Comparison of ENCODE assay signal across 9 mouse cellular contexts in the genomic region with DNA sequence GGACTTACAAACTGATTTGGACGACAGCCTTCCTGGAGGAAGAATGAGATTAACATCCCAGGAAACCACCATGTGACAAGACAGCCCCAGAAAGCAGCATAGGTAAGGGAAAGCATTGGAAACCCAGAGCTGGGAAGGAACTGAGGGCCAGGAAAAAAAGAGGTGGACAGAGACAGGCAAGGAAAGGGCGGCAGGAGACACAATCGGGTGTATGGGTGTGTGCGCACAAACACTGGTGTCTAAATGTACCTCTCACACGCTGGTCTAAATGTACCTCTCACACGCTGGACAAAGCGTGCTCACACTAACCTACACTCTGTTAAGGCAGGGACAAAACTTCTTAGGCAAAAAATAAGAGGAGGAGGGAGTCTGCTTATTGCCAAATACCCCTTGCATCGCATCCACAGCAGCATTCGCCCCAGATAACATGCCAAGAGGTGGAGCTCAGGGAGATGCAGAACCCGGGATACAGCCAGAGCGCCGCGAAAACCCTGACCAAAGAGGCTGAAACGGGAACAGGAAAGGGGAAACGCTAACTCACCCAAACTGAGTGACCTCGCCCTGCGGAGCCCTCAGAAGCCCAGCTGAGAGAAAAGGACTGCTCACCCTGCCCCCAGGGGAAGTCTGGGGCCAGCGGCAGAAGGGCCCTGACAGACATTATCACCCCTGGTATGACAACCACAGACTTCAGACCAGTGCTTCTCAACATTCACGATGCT. TPM values are rescaled to one million over a fixed set of nuclear protein-coding genes. Genes with fewer than 3 reads are reported as not detected.
A peak's percentile ranks its signal among the peaks of the same experiment; 100 is the strongest.
DNase-seq lines count a peak whose midpoint lies in the region; ATAC-seq and TF ChIP-seq lines count a peak whose summit lies in the region.
"Had no signal": no experiment of that assay in that cellular context is flagged by ENCODE, and none has a peak within 500 bp of the region (broad histone marks: within the 10 kb centered on the region; RNA-seq: fewer than 3 reads in every experiment).

No protein-coding gene starts in this region.

- no peaks in the 10 kb centered on the region for H3K9me3 ChIP-seq in heart, embryonic 13.5 days
- H3K9me3 ChIP-seq in liver, embryonic 12.5 days (replicated peaks) = no peaks in the 10 kb centered on the region

- no peak for TF ChIP-seq CTCF in kidney, adult 2 months (conservative IDR thresholded peaks at IDR 0.05; ENCODE audit: insufficient read depth, insufficient read length, low read depth, low read length)

- no peak for TF ChIP-seq POLR2A in kidney, adult 2 months (IDR thresholded peaks at IDR 0.05; ENCODE audit: low read depth, low read length)

- H3K4me2 ChIP-seq in heart, embryonic 13.5 days = peak overlapping the region; percentile 78
- H3K4me2 ChIP-seq in liver, embryonic 12.5 days = peak overlapping the region; percentile 96

- DNase-seq in kidney, adult 2 months = peak; percentile 30
- DNase-seq in kidney, postnatal 4 days = no peak
- no peak for DNase-seq in embryo, embryonic 10 days (ENCODE audit: low spot score)
- no peak for DNase-seq in spleen, postnatal 14 days (ENCODE audit: low spot score in 2 of 2)

- ATAC-seq in heart, embryonic 13.5 days (ENCODE audit: extremely low read depth, insufficient number of reproducible peaks, low FRiP score, low TSS enrichment) = no peak
- no peak for ATAC-seq in liver, embryonic 12.5 days
- ATAC-seq in neutrophil, adult 5-6 weeks (ENCODE audit: extremely low read depth, insufficient number of reproducible peaks, low FRiP score, poor library complexity, severe bottlenecking) = peak; percentile 10; the same call in 1 of the 2 replicates

- no peaks in the 10 kb centered on the region for H3K27me3 ChIP-seq in kidney, adult 2 months (replicated peaks; ENCODE audit: control insufficient read depth, insufficient read depth, low read length)
- no peaks in the 10 kb centered on the region for H3K27me3 ChIP-seq in heart, embryonic 13.5 days (replicated peaks)
- H3K27me3 ChIP-seq in liver, embryonic 12.5 days (replicated peaks) = no peaks in the 10 kb centered on the region

- 77% methylated on average over 19 of the region's 19 CpGs for WGBS in kidney, adult 2 months
- WGBS in heart, embryonic 13.5 days = 76% methylated on average over 19 of the region's 19 CpGs
- 45% methylated on average over 19 of the region's 19 CpGs for WGBS in liver, embryonic 12.5 days (ENCODE audit: insufficient replicate concordance)

- peaks cover 32% of the 10 kb centered on the region for H3K4me1 ChIP-seq in kidney, adult 2 months (ENCODE audit: control insufficient read depth, insufficient read depth, low read length)
- H3K4me1 ChIP-seq in brown adipose tissue, adult 24 weeks (ENCODE audit: control insufficient read depth, insufficient read depth, insufficient read length, low read length) = peaks cover 16% of the 10 kb centered on the region
- peaks cover 47% of the 10 kb centered on the region for H3K4me1 ChIP-seq in heart, embryonic 13.5 days
- H3K4me1 ChIP-seq in liver, embryonic 12.5 days = peaks cover 69% of the 10 kb centered on the region

- H3K36me3 ChIP-seq in kidney, adult 2 months (ENCODE audit: control insufficient read depth, insufficient read depth, low read length) = peaks cover 5% of the 10 kb centered on the region; the same call in 1 of the 2 replicates
- peaks cover 48% of the 10 kb centered on the region for H3K36me3 ChIP-seq in heart, embryonic 13.5 days
- H3K36me3 ChIP-seq in liver, embryonic 12.5 days = peaks cover 53% of the 10 kb centered on the region

- H3K4me3 ChIP-seq in kidney, adult 2 months (ENCODE audit: insufficient read depth, low read depth, low read length) = peak overlapping the region; percentile 25
- peak overlapping the region; percentile 97 for H3K4me3 ChIP-seq in brown adipose tissue, adult 24 weeks (ENCODE audit: insufficient read depth, low read depth, low read length)
- H3K4me3 ChIP-seq in heart, embryonic 13.5 days = peak overlapping the region; percentile 97
- peak overlapping the region; percentile 80 for H3K4me3 ChIP-seq in liver, embryonic 12.5 days

- peak overlapping the region; percentile 94 for H3K9ac ChIP-seq in heart, embryonic 13.5 days
- peak overlapping the region; percentile 91 for H3K9ac ChIP-seq in liver, embryonic 12.5 days

- peak overlapping the region; percentile 63; the same call in 1 of the 2 replicates for H3K27ac ChIP-seq in kidney, adult 2 months (ENCODE audit: insufficient read depth, low read depth, low read length)
- peak overlapping the region; percentile 48 for H3K27ac ChIP-seq in brown adipose tissue, adult 24 weeks (replicated peaks; ENCODE audit: low read depth, low read length)
- peak overlapping the region; percentile 65 for H3K27ac ChIP-seq in heart, embryonic 13.5 days (replicated peaks)
- peak overlapping the region; percentile 83 for H3K27ac ChIP-seq in liver, embryonic 12.5 days

RNA-seq across cellular contexts. Expression of a gene that starts 0.6 kb away (rescaled TPM):
- 955 and 1,014 TPM in 2 replicates for polyA plus RNA-seq in kidney, adult 2 months (2012; rRNA removed)
- polyA plus RNA-seq in brown adipose tissue, adult 24 weeks (2012; ENCODE audit: insufficient read depth, insufficient read length, missing spikeins) = 445 and 504 TPM in 2 replicates
- 630 and 695 TPM in 2 replicates for polyA plus RNA-seq in heart, embryonic 13.5 days (2015; fragmentation: Nextera tagmentation; extraction: Ambion mirVana)
- 892 and 939 TPM in 2 replicates for polyA plus RNA-seq in liver, embryonic 12.5 days (2016; fragmentation: Nextera tagmentation; extraction: Ambion mirVana)
- 797 and 936 TPM in 2 replicates for total RNA-seq in neutrophil, adult 5-6 weeks (2017)

RNA-seq across cellular contexts. Expression of a gene that starts 1.9 kb away (rescaled TPM):
- polyA plus RNA-seq in kidney, adult 2 months (2012; rRNA removed) = 57.2 and 68.3 TPM in 2 replicates
- polyA plus RNA-seq in brown adipose tissue, adult 24 weeks (2012; ENCODE audit: insufficient read depth, insufficient read length, missing spikeins) = 9.2 and 9.9 TPM in 2 replicates
- polyA plus RNA-seq in heart, embryonic 13.5 days (2015; fragmentation: Nextera tagmentation; extraction: Ambion mirVana) = 16.7 and 17.5 TPM in 2 replicates
- 14.8 and 16.1 TPM in 2 replicates for polyA plus RNA-seq in liver, embryonic 12.5 days (2016; fragmentation: Nextera tagmentation; extraction: Ambion mirVana)
- total RNA-seq in neutrophil, adult 5-6 weeks (2017) = 25.5 and 27.4 TPM in 2 replicates

RNA-seq across cellular contexts. Expression of a gene that starts 5.1 kb away (rescaled TPM):
- 0.19 and 0.35 TPM in 2 replicates for polyA plus RNA-seq in kidney, adult 2 months (2012; rRNA removed)
- not detected in 2 replicates for polyA plus RNA-seq in brown adipose tissue, adult 24 weeks (2012; ENCODE audit: insufficient read depth, insufficient read length, missing spikeins)
- 0.20 and 0.31 TPM in 2 replicates for polyA plus RNA-seq in heart, embryonic 13.5 days (2015; fragmentation: Nextera tagmentation; extraction: Ambion mirVana)
- 0.67 and 0.81 TPM in 2 replicates for polyA plus RNA-seq in liver, embryonic 12.5 days (2016; fragmentation: Nextera tagmentation; extraction: Ambion mirVana)
- total RNA-seq in neutrophil, adult 5-6 weeks (2017) = 3.0 and 3.2 TPM in 2 replicates

RNA-seq across cellular contexts. Expression of a gene that starts 9.7 kb away (rescaled TPM):
- polyA plus RNA-seq in kidney, adult 2 months (2012; rRNA removed) = 0.15 and 0.28 TPM in 2 replicates
- not detected in 2 replicates for polyA plus RNA-seq in brown adipose tissue, adult 24 weeks (2012; ENCODE audit: insufficient read depth, insufficient read length, missing spikeins)
- polyA plus RNA-seq in heart, embryonic 13.5 days (2015; fragmentation: Nextera tagmentation; extraction: Ambion mirVana) = not detected in 2 replicates
- not detected in 2 replicates for polyA plus RNA-seq in liver, embryonic 12.5 days (2016; fragmentation: Nextera tagmentation; extraction: Ambion mirVana)
- total RNA-seq in neutrophil, adult 5-6 weeks (2017) = not detected in 2 replicates
- total RNA-seq: adrenal gland, postnatal 36 days had no signal

RNA-seq across cellular contexts. Expression of a gene that starts 11.0 kb away (rescaled TPM):
- 106 and 116 TPM in 2 replicates for polyA plus RNA-seq in kidney, adult 2 months (2012; rRNA removed)
- polyA plus RNA-seq in brown adipose tissue, adult 24 weeks (2012; ENCODE audit: insufficient read depth, insufficient read length, missing spikeins) = 23.3 and 31.5 TPM in 2 replicates
- polyA plus RNA-seq in heart, embryonic 13.5 days (2015; fragmentation: Nextera tagmentation; extraction: Ambion mirVana) = 2.2 and 3.5 TPM in 2 replicates
- polyA plus RNA-seq in liver, embryonic 12.5 days (2016; fragmentation: Nextera tagmentation; extraction: Ambion mirVana) = 1.1 and 1.8 TPM in 2 replicates
- 12.1 and 18.4 TPM in 2 replicates for total RNA-seq in neutrophil, adult 5-6 weeks (2017)

Comparison
In these comparisons a context has a peak if more than half of its experiments do, and no peak if none do; other contexts are left out.
1. H3K4me3 ChIP-seq: peak in every context shown above with its lines; median percentile 97 in brown adipose tissue, adult 24 weeks; 97 in heart, embryonic 13.5 days; 80 in liver, embryonic 12.5 days; 25 in kidney, adult 2 months.